Mouse (Mus musculus): ENCODE data around the gene Cgnl1.

- TF ChIP-seq POLR2A (IDR thresholded peaks at IDR 0.05; ENCODE audit: low read depth, low read length) (no peak), CTCF (conservative IDR thresholded peaks at IDR 0.05; ENCODE audit: insufficient read depth, insufficient read length, low read depth, low read length) (no peak)
Measured at GRCm38 (mm10) chr9:71578896-71579564, 192.4 kb downstream of the Cgnl1 start.

Measured in kidney, adult 2 months (tissue).